Mouse (Mus musculus): ENCODE data around the gene Foxn3.

Gene Foxn3

DNA sequence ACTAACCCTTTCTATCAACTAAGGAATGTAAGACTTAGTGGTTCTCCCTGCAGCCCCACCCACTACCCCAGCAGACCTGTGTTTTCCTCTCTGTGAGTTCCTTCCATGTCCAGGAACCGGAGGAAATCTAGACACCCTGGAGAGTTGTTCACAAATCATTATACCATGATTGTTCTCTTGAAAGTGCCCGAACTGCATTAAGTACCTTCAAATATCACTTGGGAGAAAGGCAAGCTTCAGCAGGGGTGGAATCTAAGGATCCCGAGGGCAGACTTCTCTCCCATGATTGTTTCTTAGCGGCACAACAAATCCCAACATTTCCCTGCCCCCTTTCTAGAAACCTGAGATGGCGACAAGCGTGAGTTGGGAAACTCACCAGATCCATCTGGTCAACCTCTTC is 247.5 kb downstream of the Foxn3 start:
- DNase-seq: no peak

DNA sequence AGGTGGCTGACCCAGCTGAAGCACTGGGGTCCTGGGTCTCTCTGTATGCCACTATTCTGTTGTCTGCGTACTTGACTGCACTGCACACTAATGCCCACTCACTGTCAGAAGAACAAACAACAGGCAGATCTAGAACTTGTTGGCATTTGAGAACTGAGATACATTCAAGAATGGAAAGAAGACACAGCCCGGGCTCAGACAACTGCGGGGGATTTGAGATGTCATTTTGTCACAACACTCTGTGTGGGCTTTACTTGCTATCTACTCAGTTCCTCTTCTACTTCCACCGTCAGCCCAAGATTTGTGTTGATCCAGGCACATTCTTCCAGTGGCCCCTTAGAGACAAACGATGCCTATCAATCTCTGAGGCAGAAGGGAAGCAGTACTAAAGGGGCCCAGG is 248.6 kb downstream of the Foxn3 start:
- DNase-seq: no peak

DNA sequence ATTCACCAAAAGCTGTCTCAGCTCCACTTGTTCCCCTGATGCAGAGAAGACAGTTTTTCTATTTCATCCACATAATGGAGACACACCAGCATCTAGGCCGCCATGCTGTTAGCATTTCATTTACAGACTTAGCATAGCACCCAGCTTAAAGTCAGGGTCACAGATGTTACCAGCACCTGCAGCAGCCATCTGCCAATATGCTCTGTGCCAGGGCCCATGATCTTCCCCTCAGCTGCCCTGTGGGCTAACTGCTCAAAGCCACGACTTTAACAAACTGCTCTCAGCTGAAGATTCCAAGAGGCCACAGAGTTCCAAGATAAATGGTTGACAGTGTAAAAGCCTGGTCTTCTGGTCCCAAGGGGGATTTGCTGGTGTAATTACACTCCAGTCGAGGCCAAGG is 252.1 kb downstream of the Foxn3 start:
- DNase-seq: peak; percentile 69

DNA sequence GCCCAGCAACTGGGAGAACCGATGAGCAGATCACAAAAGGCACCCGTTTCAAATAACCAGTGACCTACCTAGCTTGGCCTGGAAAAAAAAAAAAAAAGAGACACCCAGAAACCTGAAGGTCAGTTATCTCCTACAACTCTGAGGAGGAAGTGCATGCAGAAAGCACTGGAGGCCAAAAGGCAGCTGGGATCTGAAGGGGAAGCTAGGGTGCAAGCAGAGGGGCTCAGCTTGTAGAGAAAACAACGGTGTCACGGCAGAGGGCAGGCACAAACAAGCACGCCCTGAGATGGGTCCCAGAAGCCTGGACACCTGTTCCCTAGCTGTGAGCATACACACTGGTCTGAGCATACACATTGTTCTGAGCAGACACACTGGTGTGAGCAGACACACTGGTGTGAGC is 253.4 kb downstream of the Foxn3 start:
- DNase-seq: peak; percentile 32

DNA sequence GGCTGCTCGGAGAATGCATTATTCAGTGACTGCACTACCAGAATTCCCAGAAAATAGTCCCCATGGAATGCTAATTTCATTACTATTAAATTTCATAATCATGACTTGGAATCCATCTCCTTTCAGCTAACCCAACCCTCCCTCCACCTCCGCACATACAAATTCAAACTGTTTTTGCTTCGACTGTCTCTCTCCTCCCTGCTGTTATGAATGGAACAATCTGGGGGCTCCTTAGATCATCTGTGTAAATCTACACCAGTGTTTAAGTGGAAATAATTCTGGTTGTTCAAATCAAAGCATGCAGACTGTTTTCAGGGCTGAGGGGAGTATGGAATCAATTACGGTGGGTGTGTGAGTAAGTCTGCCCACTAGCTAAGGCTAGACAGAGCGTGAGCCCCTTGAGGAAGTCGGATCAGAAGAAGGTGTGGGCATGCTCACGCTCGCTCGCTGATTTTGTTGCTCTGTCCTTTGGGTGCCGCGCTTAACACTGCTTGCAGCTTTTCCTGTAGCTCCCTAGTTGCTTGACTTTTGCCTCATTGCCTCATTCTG is 254.8 kb downstream of the Foxn3 start:
- DNase-seq: no peak

DNA sequence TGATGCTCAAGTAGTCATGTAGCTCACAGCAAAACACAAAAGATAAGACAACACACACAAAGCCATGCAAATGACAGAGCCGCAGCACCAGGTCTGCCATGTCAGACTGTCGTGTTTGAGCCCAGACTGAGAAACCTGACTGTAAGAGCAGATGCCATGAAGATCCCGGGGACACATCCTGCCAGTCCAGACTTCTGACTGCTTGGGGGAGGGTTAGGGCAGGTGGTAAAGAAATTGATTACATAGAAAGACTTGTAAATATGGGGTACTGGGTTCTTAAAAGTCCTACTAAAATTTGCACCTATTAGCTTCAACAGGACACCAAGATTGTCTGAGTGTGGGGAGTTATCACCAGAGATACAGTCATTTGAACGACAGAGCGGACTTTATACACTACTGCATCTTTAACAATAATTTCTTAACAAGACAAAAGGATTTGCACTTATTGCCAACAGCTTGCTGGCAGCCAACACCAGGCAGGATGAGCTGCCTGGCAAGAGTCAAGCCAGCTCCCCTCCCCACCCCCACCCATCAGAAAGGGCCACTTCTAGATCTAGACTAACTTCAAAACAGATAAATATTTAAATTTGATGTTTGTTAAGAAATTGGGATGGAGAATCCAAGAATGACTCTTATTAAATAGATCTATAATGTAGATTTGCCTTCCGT is 256.7 kb downstream of the Foxn3 start:
- no peak for DNase-seq

DNA sequence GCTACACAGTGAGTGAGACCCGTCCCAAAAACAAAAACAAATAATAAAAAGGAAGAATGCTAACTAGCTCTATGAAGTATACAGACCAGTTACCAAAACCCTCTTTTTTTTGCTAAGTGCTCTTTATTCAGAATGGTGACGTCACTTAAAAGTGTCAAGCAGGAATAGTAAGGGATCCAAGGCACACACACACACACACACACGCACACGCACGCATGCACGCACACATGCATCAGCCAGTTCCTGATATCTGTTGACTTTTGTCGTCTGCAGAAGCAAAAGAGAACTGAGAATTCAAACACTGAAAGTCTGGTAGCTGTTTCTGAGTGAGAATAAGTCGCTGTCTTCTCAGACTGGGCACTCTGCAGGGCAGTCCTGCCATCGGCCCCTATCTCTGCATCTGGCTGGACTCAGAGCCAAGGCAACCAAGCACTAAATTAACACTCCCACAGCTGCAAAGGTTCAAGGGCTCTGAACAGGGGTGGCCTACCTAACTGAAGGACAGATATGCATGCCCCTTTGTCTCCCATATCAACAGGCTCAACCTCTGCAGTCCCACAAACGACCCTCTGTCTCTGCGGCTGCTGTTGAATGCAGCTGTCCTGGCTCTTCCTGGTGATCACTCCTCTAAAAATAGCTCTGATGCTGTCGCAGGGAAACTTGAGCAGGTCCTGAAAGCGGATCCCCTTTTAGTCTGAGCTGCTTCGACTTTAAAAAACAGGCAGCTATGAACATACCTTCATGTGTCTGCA is 257.4 kb downstream of the Foxn3 start:
- no peak for DNase-seq

DNA sequence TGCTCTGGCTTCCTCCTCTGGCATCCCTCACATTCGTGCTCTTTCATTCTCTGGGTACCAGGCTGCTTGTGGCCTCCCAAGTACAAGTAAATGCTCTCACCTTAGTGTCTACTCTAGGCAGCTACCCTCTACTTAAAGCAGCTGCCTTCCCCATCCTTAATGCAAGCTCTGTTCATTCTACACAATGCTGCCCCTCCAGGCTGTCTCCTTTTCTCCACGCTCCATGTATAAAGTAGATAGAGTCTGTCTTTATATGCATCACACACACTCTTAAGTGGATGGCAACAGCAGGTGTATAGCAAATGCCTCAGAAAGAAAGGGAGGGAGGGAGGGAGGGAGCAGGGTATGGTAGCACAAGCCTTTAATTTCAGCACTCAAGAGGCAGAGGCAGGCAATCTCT is 258.1 kb downstream of the Foxn3 start:
- DNase-seq: no peak

DNA sequence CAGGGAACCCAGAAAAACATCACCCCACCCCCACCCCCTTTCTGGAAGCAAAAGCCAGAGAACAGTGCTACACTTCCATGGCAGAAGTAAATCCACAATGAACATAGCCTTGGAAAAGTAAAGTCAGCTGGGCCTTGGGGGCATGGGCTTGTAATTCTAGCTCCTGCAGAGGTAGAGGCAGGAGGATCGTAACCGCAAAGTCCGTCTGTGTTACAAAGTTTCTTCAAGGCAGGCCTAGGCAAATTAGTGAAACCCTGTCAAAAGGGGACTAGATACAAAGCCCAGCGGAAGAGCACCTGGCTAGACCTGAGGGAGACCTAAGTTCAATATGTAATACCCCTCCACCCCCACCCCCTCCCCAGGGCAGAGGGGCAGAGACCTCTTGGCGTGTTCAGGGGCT is 259.3 kb downstream of the Foxn3 start:
- no peak for DNase-seq

DNA sequence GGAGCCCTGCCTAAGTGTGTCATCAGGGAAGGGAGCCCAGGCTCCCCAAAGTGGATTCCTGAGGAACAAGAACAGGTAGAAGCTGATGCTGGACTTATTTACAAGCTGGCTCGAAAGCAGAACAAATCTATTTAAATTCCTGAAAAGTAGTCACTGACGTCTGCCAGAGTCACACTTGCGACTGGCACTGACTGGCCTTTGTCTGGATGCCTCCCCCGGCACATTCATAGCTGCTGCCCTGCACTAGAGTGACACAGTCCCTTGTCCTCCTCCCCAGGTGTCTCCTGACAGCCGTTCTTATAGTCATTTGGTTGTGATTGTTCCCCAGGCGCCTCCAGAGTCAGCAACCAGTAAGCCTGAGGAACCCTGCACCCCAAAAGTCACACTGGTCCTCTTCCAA is 259.8 kb downstream of the Foxn3 start:
- no peak for DNase-seq

DNA sequence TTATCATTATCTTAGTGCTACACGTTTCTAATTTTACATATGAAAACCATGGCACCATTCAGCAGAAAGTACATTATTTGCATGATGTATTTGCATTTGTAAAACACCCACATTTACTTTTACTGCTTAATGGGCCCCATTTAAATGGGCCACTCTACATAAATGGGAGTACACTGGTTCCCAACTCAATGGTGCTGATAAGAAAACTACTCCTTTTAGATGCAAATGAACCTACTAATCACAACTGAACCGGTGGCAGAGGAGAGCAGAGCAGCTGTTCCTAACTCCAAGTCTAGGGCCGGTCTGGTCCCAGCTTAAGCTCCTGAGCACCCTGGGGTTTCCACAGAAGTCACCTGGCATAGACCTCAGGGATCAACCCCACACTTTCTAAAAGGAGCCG is 263.5 kb downstream of the Foxn3 start:
- no peak for DNase-seq

DNA sequence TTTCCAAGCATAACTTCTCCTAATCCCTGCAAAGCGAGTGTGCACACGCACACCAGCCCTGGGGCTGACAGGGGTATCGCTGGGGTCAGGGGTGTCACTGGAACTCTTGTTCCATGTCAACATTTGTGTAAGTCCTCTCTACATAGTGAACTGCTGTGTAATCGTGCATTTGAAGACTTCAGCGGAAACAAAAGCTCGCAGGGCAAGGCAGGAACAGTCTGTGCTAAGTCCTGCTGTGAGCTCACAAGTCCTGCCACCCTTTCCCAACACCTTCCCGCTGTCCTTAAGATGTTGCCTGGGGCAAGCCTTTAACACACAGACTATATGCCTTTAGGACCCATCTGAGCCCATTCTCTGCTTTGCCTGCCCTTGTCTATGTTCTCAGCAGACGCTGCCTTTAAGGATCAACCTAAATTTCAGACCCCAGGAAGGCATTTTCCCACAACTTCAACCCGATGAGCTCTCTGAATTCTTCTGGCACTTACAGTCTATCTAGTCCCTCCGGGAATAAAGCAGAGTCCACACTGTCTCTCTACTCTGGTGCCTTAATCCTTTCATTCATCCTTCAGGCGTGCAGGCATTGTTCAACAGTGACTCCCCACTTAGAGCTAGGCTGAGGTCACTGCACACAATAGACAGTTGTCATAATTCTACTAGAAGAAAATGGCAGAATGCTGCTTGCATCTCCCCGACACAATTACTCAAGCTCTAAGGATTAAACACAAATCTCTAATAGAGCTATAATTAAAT is 264.4 kb downstream of the Foxn3 start:
- DNase-seq: no peak

DNA sequence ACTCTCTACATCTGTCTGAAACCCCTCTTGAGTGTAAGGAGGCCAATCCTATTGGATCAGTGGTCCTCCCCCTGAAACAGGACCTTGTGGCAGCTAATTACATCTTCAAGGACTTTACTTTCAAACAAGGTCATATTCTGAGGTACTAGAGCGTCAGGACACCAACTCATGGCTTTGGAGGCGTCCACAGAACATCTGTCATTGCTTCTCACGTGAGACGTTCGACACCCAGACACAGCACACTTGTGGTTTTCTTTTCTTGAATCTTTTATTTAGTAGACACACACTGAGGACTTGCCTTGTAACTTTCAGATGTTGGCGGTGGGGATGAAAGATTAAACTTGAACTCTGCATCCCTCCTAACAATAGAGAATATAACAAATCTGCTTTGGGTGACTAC is 265.1 kb downstream of the Foxn3 start:
- DNase-seq: no peak

DNA sequence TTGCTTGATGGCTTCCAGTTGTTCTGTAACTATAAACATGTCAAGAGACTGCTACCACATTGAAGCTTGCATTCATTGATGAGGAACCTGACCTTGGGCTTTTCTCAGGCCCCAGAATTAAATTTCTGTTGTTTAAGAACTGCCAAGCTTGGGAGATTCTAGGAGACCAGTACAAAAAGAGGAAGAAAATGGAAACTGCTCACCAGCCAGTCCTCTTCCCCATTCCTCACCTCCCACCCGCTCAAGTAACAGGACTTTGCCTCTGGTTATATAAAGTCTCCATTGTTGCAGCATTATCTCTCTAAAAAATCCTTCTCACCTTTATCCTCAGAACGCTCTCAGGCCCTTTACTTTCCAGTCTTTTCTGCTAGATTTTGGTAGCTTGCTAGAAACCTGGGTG is 265.6 kb downstream of the Foxn3 start:
- DNase-seq: no peak

DNA sequence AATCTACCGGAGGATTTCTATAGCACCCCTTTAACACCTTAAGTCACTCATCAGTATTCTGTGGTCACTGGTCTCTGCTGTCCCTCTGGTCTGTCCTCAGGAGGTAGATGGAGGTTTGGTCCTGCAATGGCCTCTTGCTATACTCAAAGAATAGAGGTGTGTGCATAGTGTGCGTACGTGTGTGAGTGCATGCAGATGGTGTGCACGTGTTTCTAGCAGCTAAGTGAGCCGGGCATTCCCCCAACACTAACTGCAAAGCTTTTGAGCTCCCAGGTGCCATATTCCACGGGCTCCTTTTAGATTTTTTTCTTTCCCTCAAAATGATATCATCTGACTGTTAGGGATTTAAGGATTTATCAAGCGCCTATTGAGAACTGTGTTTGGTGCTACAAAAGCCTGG is 269.9 kb downstream of the Foxn3 start:
- no peak for DNase-seq

DNA sequence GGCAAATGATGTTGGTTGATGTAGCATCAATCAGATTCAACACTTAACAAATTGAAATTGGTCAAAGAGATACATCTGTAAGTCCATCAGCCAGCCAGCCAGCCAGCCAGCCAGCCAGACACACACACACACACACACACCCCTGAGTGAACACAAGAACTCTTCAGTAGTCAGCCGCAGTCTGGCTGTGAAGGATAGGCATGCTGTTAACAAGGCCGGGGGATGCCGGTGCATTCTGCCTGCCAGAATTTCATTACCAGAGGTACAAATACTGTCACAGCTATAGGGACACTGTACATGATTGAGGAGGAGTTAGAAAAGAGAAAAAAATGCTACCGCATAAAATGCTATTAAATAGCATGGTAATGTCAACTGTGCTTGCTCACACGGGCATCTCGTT is 271.2 kb downstream of the Foxn3 start:
- DNase-seq: no peak

DNA sequence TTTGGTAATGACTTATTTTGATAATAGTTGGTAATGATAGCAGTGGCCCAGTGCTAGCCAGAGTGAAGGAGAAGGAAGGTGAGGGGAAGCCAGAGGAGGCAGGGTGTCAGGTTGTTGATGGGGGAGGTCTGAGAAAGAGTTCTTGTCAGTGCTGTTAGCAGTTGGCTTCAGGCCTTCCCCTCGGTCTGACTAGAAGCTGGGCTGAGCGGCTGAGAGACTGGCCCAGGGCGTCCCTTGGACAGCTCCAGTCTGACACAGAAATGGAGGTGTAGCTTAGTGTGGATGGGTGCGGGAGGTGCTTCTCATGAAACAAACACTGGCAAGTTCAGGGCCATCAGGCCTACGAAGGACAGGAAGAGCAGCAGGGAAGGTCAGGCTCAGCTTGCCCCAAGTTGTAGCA is 276.3 kb downstream of the Foxn3 start:
- DNase-seq: no peak

DNA sequence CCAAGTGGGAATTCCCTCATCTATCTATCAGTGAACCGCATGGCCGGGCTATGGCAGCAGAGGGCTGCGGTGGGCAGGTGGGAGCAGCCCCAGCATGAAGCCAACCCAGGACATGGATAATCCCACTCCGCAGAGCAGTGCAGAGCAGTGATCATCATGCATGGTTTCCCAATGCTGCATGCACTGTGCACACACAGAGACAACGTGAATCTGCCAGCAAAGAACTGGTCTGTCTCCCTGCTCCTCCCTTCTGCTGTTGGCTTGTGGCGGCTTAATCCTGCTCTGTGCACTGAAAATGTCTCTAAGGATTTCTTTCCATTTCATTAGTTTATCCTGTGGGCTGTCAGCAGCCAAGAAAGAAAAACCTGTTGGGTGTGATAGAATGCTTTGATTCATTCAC is 276.7 kb downstream of the Foxn3 start:
- DNase-seq: no peak

DNA sequence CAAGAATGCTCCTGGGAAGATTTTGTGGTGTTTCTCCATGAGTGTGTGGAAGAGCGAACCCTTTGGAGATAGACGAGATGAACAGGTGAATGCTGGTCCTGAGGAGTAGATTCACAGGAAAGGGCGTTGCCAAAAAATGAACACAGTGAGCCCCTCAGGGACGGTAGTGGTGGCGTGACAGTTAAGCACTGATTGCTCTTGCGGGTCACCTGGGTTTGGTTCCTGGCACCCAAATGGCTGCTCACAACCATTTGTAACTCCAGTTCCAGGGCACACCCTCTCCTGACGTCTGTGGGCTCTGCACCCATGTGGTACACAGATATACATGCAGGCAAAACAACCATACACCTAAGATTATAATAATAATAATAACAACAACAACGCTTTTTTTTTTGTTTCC is 277.7 kb downstream of the Foxn3 start:
- DNase-seq: no peak

DNA sequence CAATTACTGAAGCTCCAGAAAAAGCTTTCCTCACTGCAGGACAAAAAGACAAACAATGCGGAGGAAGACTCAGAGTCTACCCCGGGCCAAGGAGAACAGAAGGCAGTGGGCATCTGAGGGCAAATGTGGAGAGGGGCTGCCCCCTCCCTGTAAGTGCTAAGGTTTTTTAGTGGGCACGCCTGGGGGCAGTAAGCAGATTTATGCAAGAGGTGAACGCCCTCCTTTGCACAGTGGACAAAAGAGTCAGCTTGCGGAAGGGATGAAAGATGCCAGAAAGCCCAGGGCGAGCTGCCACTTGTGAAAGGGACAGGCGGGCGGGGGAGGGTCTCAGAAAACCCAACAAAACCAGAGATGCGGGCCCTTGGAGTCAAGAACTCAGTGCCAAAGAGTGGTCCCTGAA is 278.2 kb downstream of the Foxn3 start:
- DNase-seq: no peak

DNA sequence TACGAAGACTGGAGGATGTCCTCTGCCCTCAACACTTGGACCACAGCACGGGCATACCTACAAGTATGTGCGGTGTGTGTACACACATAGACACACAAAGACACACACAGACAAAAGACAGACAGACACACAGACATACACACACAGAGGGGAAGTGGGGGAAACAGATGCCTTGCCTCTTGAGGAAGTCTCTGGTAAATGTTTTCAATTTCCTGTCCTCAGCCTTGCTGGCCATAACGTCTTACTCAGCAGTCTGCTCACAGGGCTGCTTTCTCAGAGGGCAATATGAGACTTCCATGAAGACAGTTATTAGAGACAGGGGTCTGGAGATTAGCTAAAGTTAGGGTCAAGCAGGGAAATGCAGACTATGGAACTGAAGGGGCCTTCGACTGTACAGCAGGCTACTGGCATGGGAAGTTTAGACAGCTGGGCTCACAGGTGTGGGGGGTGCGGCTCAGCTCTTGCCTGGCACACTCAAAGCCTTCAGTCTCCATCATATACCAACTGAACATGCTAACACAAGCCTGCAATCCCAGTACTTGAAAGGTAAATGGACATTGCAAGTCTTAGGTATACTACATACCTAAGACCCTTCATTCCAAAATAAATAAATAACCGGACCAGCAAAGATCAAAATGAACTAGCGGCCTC is 278.8 kb downstream of the Foxn3 start:
- DNase-seq: peak; percentile 44

DNA sequence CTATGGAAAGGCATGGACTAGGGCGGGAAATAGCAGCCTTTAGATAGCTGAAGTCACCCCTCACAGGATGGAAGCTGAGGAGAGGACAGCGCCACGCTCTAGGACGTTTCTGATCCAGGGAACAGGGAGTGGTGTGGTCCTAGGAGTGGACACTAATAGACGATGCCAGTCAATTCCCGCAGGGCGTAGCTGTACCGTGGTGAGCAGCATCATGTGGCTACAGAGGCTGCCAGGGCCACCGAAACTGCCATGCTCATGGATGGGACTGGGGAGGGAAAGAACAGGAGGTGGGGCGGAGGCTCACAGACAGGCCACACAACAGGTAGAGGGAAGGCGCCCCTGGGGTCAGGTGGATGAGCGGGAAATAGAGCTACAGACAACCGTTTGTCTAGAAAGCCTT is 282.6 kb downstream of the Foxn3 start:
- DNase-seq: no peak

DNA sequence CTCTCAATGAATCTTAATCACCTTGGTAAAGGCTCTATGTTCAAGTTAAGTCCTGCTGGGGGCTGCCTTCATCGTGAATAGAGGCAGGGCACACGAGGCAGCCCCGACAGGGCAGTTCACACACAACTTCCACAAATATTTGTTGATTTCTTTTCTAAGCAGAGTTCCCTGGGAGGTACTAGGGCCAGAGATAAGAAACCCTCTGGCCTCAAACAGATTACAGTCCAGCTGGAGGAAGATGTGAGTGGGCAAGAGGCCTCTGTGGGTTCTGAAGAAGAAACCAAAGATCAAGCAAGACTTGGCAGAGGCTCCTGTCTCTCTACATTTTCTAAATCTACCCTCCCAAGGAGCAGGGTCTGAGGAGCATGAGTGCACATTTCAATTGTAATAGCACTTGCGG is 283.1 kb downstream of the Foxn3 start:
- DNase-seq: no peak

Data from thymus, postnatal 14 days (tissue).